Mouse (Mus musculus): ENCODE measurements around the gene Cacnb1.

Gene Cacnb1

DNA sequence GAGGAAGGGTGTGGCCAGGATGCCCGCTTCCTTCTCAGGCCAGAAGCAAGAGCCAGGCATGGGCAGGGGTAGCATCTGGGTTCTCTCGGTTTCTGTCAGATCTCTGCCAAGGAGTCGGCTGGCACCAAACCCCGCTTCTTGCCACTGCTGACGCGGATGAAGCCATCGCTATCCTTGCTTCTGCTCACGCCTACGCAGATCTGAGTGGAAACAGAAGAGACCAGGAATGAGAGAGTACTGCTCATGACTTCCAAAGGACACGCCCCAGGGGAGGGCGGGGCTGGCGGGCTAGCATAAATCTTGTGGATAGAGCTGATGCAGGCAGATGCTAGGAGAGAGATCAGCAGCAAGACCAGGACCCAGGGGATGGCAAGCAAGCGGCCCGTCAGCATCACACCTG, 15.0 kb upstream of the Cacnb1 start:
- DNase-seq: peak in 1 of 2 experiments; percentile 40

DNA sequence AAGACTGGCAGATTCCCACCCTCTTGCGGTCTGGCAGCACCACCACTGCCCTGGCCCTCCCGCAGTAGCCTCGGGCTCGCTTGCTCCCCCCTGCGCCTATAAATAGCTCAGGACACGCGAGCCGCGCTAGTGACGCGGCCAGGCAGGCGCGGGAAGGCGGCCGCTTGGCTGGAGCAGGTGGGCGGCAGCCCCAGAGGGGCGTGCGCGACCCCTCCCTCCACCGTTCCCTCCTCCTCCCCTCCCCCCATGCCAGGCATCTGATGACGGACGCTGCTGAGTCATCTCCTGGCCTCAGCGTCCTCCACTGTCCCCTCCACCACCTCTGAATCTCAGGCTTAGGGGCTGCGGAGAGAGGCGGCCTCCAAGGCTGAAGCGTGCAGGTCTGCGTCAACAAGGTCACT, 13.1 kb upstream of the Cacnb1 start:
- peak in 1 of 2 experiments; percentile 29 for DNase-seq

- no peak for DNase-seq
Observed at GRCm38 (mm10) chr11:98034840-98035239, 12.0 kb upstream of the Cacnb1 start.

DNA sequence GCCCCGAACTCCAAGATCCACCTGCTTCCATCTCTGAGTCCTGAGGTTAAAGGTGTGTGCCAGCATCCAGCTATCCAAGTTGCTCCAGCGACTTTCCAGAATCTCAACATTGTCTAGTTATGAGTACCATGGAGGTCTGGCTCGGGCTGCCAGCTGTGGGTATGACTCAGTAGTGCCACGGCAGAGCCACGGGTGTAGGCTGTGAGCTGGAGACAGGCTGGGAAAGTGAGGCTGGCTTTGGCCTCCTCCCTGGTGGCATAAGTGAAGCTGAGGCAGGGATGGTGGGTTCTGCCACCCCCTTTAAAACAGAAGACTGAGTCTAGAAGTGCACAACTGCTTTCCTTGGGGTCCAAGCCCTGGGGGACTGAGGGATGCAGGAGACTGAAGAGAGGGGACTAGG, 11.2 kb upstream of the Cacnb1 start:
- DNase-seq: no peak

DNA sequence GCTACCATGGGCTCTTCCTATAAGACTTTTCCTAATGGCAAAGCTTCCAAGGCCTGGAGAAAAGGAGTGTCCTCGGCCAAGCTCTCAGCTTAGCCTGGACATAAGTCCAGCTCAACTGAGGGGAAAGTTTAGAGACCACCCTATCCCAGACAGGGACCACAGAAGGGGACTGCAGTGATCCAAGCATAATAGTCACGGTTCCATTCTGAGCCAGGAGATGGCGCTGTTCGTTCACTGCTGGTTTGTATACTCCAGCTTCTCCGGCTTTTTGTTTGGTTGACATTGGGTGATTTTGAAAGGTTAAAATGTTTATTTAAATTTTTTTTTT, 8.6 kb upstream of the Cacnb1 start:
- DNase-seq: peak; percentile 71 to 91

DNA sequence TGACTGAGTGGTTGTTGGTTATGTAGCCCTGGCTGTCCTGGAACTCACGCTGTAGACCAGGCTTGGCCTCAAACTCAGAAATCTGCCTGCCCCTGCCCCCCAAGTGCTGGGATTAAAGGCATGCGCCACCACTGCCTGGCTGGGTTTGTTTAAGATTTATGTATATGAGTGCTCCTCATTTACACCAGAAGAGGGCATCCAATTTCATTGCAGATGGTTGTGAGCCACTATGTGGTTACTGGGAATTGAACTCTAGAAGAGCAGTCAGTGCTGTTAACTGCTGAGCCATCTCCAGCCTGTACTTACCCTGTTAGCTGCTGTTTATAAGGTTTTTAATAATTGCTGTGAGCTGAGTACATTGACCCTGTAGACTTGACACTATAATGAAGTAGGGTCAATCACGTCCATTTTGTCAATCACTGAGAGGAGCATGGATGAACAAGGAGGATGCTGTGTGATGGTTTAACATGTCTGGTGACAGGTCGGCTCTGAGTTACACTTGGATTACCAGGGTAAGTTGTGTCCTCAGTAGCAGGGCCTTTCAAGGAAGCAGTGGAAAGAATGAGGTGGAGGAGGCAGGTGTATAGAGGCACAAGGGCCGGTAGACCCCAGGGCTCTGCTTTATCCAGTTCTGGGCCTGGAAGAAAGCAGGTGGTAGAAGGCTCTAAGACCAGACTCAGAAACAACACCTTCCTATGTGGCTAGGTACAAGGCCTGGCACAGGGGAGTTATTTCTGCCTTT, 8.0 kb upstream of the Cacnb1 start:
- no peak for DNase-seq

DNA sequence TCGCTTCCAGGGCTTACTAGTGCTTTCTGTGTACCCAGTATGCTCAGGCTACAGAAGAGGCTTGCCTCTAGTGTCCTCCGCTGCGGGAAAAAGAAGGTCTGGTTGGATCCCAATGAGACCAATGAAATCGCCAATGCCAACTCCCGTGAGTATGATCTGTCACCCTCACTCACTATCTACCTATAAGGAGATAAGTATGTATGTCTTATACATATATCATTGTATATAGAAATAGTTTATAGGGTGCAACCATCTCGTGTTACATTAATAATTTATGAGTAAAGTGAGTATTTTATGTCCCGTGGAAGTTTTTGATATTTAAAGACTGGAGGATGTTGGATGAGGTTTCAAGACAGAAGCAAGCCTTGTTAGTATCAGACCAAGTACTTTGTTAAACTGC, 5.0 kb upstream of the Cacnb1 start:
- DNase-seq: no peak

DNA sequence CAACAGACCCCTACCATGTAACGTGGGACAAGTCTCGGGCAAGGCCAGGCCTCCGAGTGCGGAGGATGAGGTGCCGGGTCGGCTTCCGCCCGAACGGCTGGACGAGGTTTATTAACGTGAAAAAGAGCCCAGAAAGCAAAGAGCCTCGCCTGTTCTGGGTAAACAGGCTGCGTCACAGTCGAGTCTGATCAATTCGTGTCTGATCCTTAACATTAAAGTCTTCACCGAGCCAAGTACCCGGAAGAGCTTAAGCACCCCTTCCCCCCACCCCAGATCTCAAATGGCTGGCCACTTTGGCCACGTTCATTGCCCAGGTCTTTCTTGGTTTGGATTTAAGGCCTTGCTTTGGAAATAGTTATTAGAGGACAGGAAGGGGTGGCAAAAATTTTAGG, 4.5 kb upstream of the Cacnb1 start:
- DNase-seq: no peak

DNA sequence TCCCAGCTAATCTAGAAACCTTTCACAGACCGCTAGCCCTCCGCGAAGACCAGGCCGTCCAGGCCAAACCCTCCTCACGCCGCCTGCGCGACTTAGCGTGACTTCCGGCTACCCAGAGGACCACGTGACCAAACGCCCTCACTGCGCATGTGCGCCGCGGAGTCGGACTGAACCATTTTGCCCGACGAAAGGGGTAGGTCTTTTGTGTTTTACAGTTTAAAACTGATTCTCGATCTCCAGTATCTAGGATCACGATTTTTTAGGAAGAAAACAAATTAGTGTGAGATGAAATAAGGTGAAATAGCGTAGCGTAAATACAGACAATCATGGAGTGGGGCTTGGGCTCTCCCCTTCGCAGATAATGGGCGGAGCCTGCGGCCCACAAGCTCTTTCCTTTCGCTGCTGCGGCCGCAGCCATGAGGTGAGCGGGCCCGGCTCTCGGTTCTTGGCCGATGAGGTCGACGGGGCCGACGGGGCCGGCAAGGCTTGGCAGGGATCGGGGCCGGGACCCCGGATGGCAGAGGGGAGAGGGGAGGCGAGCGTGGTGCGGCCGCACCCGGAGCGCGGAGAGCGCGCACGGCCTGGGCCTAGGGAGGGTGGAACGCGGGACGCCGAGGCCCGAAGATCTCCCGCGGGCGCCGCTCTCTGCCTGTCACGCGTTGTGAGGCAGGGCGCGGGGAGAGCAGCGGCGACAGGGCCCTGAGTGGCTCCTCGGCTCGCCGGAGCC, 3.9 kb upstream of the Cacnb1 start, which contains the start of gene Rpl19:
Rpl19 (plus strand) TSS at position 141 of the 727 bp plus-strand sequence.
- peak; percentile 92 to 94 for DNase-seq

GRCm38 (mm10) chr11:98026248-98026569, 3.4 kb upstream of the Cacnb1 start:
- no peak for DNase-seq

DNA sequence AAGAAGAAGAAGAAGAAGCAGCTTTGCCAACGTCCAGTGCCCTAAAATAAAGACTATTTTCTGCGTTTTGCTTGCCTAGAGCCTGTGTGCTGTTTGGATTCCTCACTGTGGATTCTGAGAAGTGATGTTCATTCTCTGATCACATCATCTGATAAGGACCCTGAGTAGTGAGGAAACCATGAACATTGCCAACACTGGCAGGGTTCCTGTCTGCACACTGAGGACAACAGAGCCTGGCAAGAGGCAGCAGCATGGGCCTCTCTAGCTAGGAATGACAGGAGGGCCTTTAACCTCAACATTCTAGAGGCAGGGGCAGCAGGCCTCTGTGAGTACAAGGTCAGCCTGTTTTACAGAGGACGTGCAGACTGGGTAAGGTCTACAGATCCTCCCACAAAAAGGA, 1.7 kb upstream of the Cacnb1 start:
- DNase-seq: no peak

GRCm38 (mm10) chr11:98022253-98022554, 630 bp downstream of the Cacnb1 start:
- no peak for DNase-seq

DNA sequence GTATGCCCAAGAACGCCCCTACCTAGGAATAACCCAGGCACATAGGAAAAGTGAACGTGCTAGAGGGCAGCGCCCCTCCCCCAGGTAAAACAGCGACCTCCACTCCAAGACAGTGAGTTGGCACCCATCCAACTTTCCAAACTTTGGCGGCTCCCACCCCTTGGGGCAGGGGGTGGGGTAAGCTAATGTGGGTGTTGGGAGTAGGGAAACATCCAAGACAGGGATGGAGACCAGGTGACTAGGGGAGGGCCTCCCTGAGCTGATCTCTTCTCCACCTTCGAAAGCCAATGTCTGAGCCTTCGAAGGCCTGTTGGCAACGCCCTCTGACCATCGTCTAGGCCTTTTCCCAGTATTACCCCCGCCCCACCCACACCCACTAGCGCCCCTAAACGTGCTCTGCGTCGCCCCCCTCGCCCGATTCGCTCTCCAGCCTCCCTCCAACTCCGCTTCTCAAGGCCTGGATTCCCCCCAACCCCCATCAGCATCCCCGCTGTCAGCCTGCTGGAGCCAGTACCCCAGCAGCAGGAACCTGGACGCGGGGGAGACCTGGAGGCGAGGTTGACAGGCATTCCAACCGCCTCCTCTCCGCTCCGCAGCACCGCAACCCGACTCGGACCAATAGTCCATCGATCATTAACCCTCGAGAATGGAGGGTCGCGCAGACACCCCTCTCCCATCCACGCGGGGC, 1.1 kb downstream of the Cacnb1 start:
- DNase-seq: peak in 1 of 2 experiments; percentile 42

DNA sequence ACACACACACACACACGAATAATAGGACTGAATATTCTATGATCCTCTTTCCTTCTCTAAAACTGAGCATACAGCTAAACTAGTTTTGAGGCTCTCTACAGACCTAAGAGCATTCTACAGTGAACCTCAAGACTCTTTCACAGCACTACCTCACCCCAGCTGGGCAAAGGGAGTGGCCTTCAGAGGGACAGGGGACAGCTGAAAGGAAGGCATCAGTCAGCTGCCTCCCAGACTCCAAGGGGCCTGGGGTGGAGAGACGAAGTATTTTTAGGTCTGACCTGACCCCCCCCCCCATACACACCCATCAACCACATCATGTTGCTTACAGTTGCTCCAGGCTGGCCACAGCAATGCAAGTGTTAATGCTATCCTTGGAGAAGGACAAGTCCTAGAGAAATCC, 1.7 kb downstream of the Cacnb1 start:
- no peak for DNase-seq

DNA sequence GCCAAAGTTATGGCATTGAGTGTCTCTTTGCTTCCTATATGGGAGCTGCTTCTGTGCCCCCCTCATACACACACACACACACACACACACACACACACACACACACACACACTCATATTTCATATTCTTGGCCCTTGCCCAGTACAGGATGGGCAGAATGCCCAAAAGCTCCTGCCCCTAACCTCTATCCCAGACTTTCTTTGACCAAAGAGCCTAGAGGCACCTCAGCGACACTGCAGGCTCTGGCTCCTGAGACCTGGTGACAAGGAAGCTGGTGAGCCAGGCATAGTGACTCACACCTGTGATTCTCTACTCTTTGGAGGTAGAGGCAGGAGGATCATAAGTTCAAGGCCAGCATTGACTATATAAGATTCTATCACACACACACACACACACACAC, 2.1 kb downstream of the Cacnb1 start:
- DNase-seq: no peak

DNA sequence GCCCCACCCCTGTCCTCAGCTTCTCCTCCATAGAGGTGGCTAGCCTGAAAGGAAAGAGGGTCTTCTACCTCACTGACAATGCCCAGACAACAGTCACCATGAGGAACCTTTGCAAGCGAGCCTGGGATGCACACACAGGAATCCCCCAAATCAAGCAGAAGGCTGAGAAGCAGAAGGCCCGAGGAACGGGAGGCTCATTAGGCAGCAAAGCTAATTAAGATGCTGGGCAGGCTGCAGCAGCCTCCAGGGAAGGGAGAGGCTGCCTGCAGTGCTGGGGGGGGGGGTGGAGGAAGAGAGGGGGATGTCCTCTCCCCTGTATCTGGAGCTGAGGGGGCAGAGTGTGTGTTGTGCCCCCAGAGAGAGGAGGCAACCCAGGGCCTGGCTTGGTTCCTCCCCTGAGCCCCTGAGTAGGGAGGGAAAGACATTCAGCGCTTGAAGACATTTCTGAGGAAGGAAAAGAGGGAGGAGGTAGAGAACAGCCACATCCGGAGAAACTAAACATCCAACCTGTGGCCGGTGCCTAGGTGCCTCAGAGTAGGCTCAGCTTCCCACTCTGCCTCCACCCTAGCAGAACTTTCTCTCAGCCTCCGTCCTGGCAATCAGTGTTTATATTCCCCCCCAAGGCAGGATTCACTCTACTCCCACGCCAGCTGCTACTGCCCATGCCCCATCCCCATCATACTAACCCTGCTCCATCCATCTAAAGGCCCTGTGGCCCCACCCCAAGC, 2.8 kb downstream of the Cacnb1 start:
- DNase-seq: no peak

DNA sequence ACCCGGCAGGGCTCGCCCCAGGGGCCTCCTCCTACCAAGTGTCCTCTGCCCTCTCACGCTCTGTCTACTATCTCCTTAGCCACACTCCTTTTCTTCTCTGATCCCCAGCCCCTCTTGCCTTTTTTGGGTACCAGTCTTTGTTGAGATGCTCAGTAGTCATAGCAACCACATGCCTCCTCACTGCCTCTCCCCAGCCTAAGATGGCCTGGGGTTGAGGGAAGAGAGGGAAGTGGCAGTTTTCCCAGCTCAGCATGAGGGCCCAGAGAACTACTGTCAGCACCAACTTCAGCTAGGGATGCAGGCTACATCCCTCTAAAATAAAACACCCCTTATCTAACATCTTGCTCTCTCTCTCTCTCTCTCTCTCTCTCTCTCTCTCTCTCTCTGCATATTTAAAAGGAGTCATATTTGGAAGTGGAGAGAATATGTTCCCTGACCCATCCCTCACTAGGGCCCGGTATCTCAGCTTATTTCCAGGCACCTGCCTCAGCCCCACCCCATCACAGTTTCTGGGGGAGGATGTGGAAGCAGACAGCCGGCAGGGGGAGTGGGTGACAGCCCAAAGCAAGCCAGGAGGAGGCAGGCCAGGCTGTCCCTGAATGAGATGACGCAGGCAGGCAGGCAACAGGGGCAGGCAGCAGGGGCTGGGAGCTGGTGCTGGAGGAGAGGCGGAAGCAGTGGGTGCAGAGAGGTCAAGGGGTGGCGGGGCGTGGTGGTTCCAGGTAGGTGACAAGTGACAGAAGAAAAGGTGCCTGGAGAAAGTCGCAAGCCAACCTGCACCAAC, 3.8 kb downstream of the Cacnb1 start:
- peak in 1 of 2 experiments; percentile 40 for DNase-seq

DNA sequence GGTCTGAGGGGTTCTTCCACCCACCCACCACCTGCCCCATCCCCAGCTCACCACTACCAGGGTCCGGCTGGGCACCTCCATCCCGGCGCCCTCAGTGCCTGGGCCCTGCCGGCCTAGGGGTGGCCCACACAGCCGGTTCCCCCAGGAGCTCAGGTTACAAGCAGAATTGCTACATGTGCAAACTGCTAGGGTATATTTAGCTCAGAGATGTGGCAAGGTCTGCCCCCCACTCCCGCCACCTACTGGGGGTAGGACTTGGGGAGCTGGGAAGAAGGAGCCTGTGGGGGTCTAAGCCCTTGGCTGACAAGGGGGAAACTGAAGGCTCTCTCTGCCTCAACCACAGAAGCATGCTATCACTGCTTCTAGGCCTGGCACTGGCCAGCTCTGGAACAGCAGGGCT, 4.6 kb downstream of the Cacnb1 start:
- DNase-seq: no peak

GRCm38 (mm10) chr11:98016824-98017223, 6.0 kb downstream of the Cacnb1 start:
- no peak for DNase-seq

DNA sequence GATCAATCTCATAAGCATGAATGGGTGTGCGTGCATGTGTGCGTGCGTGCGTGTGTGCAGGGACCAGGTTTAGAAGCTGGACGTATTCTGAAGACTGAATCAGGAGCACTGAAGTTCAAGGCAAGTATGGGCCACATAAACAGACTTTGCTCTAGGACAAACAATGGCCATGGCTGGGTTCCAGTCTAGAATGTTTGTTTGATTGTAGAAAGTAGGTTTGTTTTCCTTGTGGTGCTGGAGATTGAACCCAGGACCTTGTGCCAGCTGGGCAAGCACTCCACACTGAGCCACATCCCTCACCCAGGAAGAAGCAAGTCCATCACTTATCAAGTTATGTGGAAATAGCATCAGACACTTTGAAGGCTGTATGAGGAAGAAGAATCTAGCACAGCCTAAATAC, 6.7 kb downstream of the Cacnb1 start:
- DNase-seq: no peak

GRCm38 (mm10) chr11:98012831-98013230, 10.0 kb downstream of the Cacnb1 start:
- no peak for DNase-seq

GRCm38 (mm10) chr11:98011716-98012115, 11.1 kb downstream of the Cacnb1 start:
- DNase-seq: no peak

- DNase-seq: no peak
Observed at GRCm38 (mm10) chr11:98008087-98008486, 14.7 kb downstream of the Cacnb1 start.

All from kidney, postnatal 36 days (tissue).